Mouse (Mus musculus): Measurements from ENCODE around the gene Myl3. TPM values are rescaled to one million over a fixed set of nuclear protein-coding genes. Genes with fewer than 3 reads are reported as not detected.
A peak's percentile ranks its signal among the peaks of the same experiment; 100 is the strongest.

Myl3 gene
- polyA plus RNA-seq, 1 experiment: not detected

DNA sequence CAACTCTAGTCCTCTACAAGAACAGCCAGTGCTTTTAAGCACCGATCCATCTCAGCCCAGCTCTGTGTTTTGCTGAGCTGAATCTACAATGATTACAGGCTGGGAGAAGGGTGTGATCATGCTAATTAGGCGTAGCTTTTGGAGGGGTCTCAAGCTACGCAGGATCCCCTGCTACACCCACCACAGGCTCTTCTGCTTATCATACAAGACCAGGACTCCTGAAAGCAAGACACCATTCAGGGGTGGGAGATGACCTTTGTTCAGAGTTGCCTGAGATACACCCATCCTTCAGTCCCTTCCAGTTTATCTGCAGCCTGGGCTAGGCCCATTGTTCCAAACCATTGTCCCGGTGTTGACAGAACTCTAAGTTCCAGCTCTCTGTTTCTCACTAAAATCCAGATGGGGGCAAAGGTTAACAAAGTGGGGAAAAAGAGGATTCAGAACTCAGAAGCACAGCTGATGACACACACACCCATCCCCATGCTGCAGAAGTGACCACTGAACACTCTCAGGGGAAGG lies 11.3 kb downstream of the Myl3 start:
- no peaks in the 10 kb centered on the region for H3K79me2 ChIP-seq (ENCODE audit: control insufficient read depth, insufficient read depth)
- TF ChIP-seq USF1 (IDR thresholded peaks at IDR 0.05; ENCODE audit: low read depth) (no peak), MYOD1 (IDR thresholded peaks at IDR 0.05; ENCODE audit: control insufficient read depth, insufficient read length, low read depth) (no peak), CEBPB (IDR thresholded peaks at IDR 0.05; ENCODE audit: low read depth) (no peak), MAX (IDR thresholded peaks at IDR 0.05) (no peak), MYOG (IDR thresholded peaks at IDR 0.05; ENCODE audit: control insufficient read depth, extremely low read depth, insufficient read length) (no peak), CTCF (IDR thresholded peaks at IDR 0.05; ENCODE audit: control insufficient read depth, insufficient read depth, insufficient read length) (no peak), FOSL1 (IDR thresholded peaks at IDR 0.05; ENCODE audit: insufficient read depth, low read length, poor library complexity, severe bottlenecking) (no peak)
- H3K79me3 ChIP-seq (ENCODE audit: low read depth): no peaks in the 10 kb centered on the region
- H3K27me3 ChIP-seq (ENCODE audit: control insufficient read depth, insufficient read depth, insufficient read length): peaks cover 78% of the 10 kb centered on the region
- H3ac ChIP-seq (ENCODE audit: control insufficient read depth, insufficient read length, low read depth): no peak overlapping the region
- H3K4me3 ChIP-seq (ENCODE audit: insufficient read depth, poor library complexity, severe bottlenecking): no peak overlapping the region
- no peaks in the 10 kb centered on the region for H3K36me3 ChIP-seq (ENCODE audit: control insufficient read depth, insufficient read depth)

DNA sequence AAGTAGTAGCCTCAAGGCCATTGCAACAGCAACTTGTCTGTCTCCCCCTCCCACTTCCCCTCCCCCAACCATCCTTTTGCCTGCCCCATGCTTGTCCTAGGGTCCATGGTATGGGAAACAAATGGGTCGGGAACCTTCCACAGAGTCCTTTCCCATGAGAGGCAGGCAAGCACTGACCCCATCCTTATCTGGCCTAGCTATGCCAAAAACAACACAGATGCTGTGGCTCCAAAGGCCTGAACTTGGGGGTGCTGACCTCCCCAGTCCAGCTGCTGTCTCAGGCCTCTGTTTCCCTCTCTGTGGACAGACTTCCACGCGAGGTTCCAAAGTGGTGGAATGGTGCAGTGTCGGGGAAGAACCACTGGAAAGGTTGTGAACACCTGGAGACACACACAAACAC lies 12.1 kb downstream of the Myl3 start:
- TF ChIP-seq MYOG (IDR thresholded peaks at IDR 0.05; ENCODE audit: control insufficient read depth, extremely low read depth, insufficient read length) (no peak), MAX (IDR thresholded peaks at IDR 0.05) (no peak), USF1 (IDR thresholded peaks at IDR 0.05; ENCODE audit: low read depth) (no peak), FOSL1 (IDR thresholded peaks at IDR 0.05; ENCODE audit: insufficient read depth, low read length, poor library complexity, severe bottlenecking) (no peak), CEBPB (IDR thresholded peaks at IDR 0.05; ENCODE audit: low read depth) (no peak), CTCF (IDR thresholded peaks at IDR 0.05; ENCODE audit: control insufficient read depth, insufficient read depth, insufficient read length) (no peak), MYOD1 (IDR thresholded peaks at IDR 0.05; ENCODE audit: control insufficient read depth, insufficient read length, low read depth) (no peak)
- Histone ChIP-seq H3K27me3 (ENCODE audit: control insufficient read depth, insufficient read depth, insufficient read length) (peaks cover 70% of the 10 kb centered on the region), H3K36me3 (ENCODE audit: control insufficient read depth, insufficient read depth) (no peaks in the 10 kb centered on the region), H3K79me3 (ENCODE audit: low read depth) (no peaks in the 10 kb centered on the region), H3K79me2 (ENCODE audit: control insufficient read depth, insufficient read depth) (no peaks in the 10 kb centered on the region), H3K4me3 (ENCODE audit: insufficient read depth, poor library complexity, severe bottlenecking) (no peak overlapping the region), H3ac (ENCODE audit: control insufficient read depth, insufficient read length, low read depth) (no peak overlapping the region)

- H3ac ChIP-seq (ENCODE audit: control insufficient read depth, insufficient read length, low read depth): no peak overlapping the region
- TF ChIP-seq MYOD1 (IDR thresholded peaks at IDR 0.05; ENCODE audit: control insufficient read depth, insufficient read length, low read depth): no peak
- TF ChIP-seq MYOG (IDR thresholded peaks at IDR 0.05; ENCODE audit: control insufficient read depth, extremely low read depth, insufficient read length): no peak
- H3K36me3 ChIP-seq (ENCODE audit: control insufficient read depth, insufficient read depth): no peaks in the 10 kb centered on the region
- peaks cover 53% of the 10 kb centered on the region for H3K27me3 ChIP-seq (ENCODE audit: control insufficient read depth, insufficient read depth, insufficient read length)
- H3K4me3 ChIP-seq (ENCODE audit: insufficient read depth, poor library complexity, severe bottlenecking): no peak overlapping the region
- no peaks in the 10 kb centered on the region for H3K79me2 ChIP-seq (ENCODE audit: control insufficient read depth, insufficient read depth)
- no peaks in the 10 kb centered on the region for H3K79me3 ChIP-seq (ENCODE audit: low read depth)
These were observed 16.2 kb downstream of the Myl3 start for GRCm38 (mm10) chr9:110757816-110758215.

DNA sequence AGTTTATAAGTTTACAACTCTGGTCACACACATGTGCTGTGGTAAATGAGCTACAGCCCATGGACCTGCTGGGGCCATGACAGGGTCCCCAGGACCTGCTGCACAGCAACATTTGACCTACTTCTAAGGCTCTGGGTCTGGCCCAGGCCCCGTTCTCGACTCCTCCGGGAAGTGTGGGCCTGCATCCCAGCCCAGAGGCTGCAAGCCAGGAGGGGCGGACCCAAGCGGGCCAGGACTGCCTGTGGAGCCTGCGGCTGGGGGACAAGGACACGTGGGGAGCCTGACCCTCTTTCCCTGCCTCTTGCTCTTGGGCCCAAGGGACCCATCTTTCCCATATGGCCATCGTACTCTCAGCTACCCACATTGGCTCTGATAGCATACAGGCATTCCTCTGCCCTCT lies 16.9 kb downstream of the Myl3 start:
- TF ChIP-seq FOSL1 (IDR thresholded peaks at IDR 0.05; ENCODE audit: insufficient read depth, low read length, poor library complexity, severe bottlenecking) (no peak), CTCF (IDR thresholded peaks at IDR 0.05; ENCODE audit: control insufficient read depth, insufficient read depth, insufficient read length) (no peak), MYOD1 (IDR thresholded peaks at IDR 0.05; ENCODE audit: control insufficient read depth, insufficient read length, low read depth) (no peak), USF1 (IDR thresholded peaks at IDR 0.05; ENCODE audit: low read depth) (no peak), MYOG (IDR thresholded peaks at IDR 0.05; ENCODE audit: control insufficient read depth, extremely low read depth, insufficient read length) (no peak), MAX (IDR thresholded peaks at IDR 0.05) (no peak), CEBPB (IDR thresholded peaks at IDR 0.05; ENCODE audit: low read depth) (no peak)

GRCm38 (mm10) chr9:110759265-110759664 lies 17.6 kb downstream of the Myl3 start:
- H3K79me3 ChIP-seq (ENCODE audit: low read depth): no peaks in the 10 kb centered on the region
- peaks cover 56% of the 10 kb centered on the region for H3K27me3 ChIP-seq (ENCODE audit: control insufficient read depth, insufficient read depth, insufficient read length)
- no peak overlapping the region for H3K4me3 ChIP-seq (ENCODE audit: insufficient read depth, poor library complexity, severe bottlenecking)
- no peak overlapping the region for H3ac ChIP-seq (ENCODE audit: control insufficient read depth, insufficient read length, low read depth)
- peak; percentile 71 for TF ChIP-seq CTCF (IDR thresholded peaks at IDR 0.05; ENCODE audit: control insufficient read depth, insufficient read depth, insufficient read length)
- no peak for TF ChIP-seq MYOG (IDR thresholded peaks at IDR 0.05; ENCODE audit: control insufficient read depth, extremely low read depth, insufficient read length)
- no peaks in the 10 kb centered on the region for H3K36me3 ChIP-seq (ENCODE audit: control insufficient read depth, insufficient read depth)
- no peaks in the 10 kb centered on the region for H3K79me2 ChIP-seq (ENCODE audit: control insufficient read depth, insufficient read depth)

More for the DNA sequence above, 16.9 kb downstream of the Myl3 start:
- Histone ChIP-seq H3K27me3 (ENCODE audit: control insufficient read depth, insufficient read depth, insufficient read length) (peaks cover 52% of the 10 kb centered on the region), H3K4me3 (ENCODE audit: insufficient read depth, poor library complexity, severe bottlenecking) (no peak overlapping the region), H3K79me2 (ENCODE audit: control insufficient read depth, insufficient read depth) (no peaks in the 10 kb centered on the region), H3K79me3 (ENCODE audit: low read depth) (no peaks in the 10 kb centered on the region), H3ac (ENCODE audit: control insufficient read depth, insufficient read length, low read depth) (no peak overlapping the region), H3K36me3 (ENCODE audit: control insufficient read depth, insufficient read depth) (no peaks in the 10 kb centered on the region)

DNA sequence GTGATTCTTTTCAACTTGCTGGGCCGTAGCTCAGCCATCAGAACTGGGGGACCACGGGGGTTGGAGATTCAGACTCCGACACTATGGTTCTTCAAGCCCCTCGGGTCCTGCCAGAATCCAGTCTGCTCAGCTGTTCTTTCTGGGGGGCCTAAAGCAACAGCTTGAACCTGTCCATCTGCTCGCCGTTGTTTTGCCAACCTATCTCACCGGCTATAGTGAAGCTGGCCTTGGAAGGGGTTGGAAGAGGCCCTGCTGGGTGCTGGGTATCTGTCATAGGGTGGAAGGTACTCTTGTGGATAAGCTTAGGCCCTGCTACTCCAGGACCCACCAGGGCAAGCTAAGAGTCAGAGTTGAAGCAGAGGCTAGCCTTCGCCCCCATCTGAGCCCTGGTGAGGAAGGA lies 19.2 kb downstream of the Myl3 start:
- no peaks in the 10 kb centered on the region for H3K36me3 ChIP-seq (ENCODE audit: control insufficient read depth, insufficient read depth)
- no peak overlapping the region for H3ac ChIP-seq (ENCODE audit: control insufficient read depth, insufficient read length, low read depth)
- TF ChIP-seq MYOG (IDR thresholded peaks at IDR 0.05; ENCODE audit: control insufficient read depth, extremely low read depth, insufficient read length) (no peak), MAX (IDR thresholded peaks at IDR 0.05) (no peak), CTCF (IDR thresholded peaks at IDR 0.05; ENCODE audit: control insufficient read depth, insufficient read depth, insufficient read length) (no peak), USF1 (IDR thresholded peaks at IDR 0.05; ENCODE audit: low read depth) (no peak), FOSL1 (IDR thresholded peaks at IDR 0.05; ENCODE audit: insufficient read depth, low read length, poor library complexity, severe bottlenecking) (no peak), CEBPB (IDR thresholded peaks at IDR 0.05; ENCODE audit: low read depth) (no peak)
- peaks cover 55% of the 10 kb centered on the region for H3K27me3 ChIP-seq (ENCODE audit: control insufficient read depth, insufficient read depth, insufficient read length)
- H3K79me3 ChIP-seq (ENCODE audit: low read depth): no peaks in the 10 kb centered on the region
- no peak overlapping the region for H3K4me3 ChIP-seq (ENCODE audit: insufficient read depth, poor library complexity, severe bottlenecking)
- H3K79me2 ChIP-seq (ENCODE audit: control insufficient read depth, insufficient read depth): no peaks in the 10 kb centered on the region

All from C2C12 (cell line).